Mouse (Mus musculus): ENCODE results near the gene Ppil4. TPM values are rescaled to one million over a fixed set of nuclear protein-coding genes. Genes with fewer than 3 reads are reported as not detected.

Gene Ppil4
- polyA plus RNA-seq, 1 experiment from 2014 or later = 33.9 TPM

GRCm38 (mm10) chr10:7832171-7832676, 39.5 kb downstream of the Ppil4 start, which contains the start of gene Zc3h12d:
Gene Zc3h12d, plus strand, starts transcription at chr10:7832470.
- Histone ChIP-seq H3K9me3 (no peaks in the 10 kb centered on the region), H3K9ac (peak within 1 kb of the TSS; percentile 24; the same call in 1 of the 2 replicates), H3K27me3 (replicated peaks) (no peaks in the 10 kb centered on the region), H3K4me1 (replicated peaks) (peaks cover 3% of the 10 kb centered on the region), H3K4me2 (replicated peaks) (peak within 1 kb of the TSS; percentile 60), H3K36me3 (no peaks in the 10 kb centered on the region), H3K4me3 (replicated peaks) (peak within 1 kb of the TSS; percentile 23), H3K27ac (peak within 1 kb of the TSS; percentile 63)
- ATAC-seq = peak; percentile 97
- 2% methylated on average over 15 of the region's 15 CpGs for WGBS

GRCm38 (mm10) chr10:7833377-7834165, 40.9 kb downstream of the Ppil4 start:
- H3K4me2 ChIP-seq (replicated peaks) = no peak overlapping the region
- no peak overlapping the region for H3K4me3 ChIP-seq (replicated peaks)
- no peaks in the 10 kb centered on the region for H3K36me3 ChIP-seq
- no peak overlapping the region for H3K27ac ChIP-seq
- H3K4me1 ChIP-seq (replicated peaks) = peaks cover 3% of the 10 kb centered on the region
- no peaks in the 10 kb centered on the region for H3K9me3 ChIP-seq
- no peak for ATAC-seq
- no peaks in the 10 kb centered on the region for H3K27me3 ChIP-seq (replicated peaks)
- no peak overlapping the region for H3K9ac ChIP-seq
- 81% methylated on average over 9 of the region's 9 CpGs for WGBS

GRCm38 (mm10) chr10:7834671-7835225, 42.1 kb downstream of the Ppil4 start:
- no peak for ATAC-seq
- 60% methylated on average over 10 of the region's 10 CpGs for WGBS
- H3K4me1 ChIP-seq (replicated peaks) = peaks cover 3% of the 10 kb centered on the region
- no peak overlapping the region for H3K27ac ChIP-seq
- no peak overlapping the region for H3K4me3 ChIP-seq (replicated peaks)
- no peaks in the 10 kb centered on the region for H3K27me3 ChIP-seq (replicated peaks)
- H3K4me2 ChIP-seq (replicated peaks) = no peak overlapping the region
- no peaks in the 10 kb centered on the region for H3K36me3 ChIP-seq
- H3K9me3 ChIP-seq = no peaks in the 10 kb centered on the region
- H3K9ac ChIP-seq = no peak overlapping the region

DNA sequence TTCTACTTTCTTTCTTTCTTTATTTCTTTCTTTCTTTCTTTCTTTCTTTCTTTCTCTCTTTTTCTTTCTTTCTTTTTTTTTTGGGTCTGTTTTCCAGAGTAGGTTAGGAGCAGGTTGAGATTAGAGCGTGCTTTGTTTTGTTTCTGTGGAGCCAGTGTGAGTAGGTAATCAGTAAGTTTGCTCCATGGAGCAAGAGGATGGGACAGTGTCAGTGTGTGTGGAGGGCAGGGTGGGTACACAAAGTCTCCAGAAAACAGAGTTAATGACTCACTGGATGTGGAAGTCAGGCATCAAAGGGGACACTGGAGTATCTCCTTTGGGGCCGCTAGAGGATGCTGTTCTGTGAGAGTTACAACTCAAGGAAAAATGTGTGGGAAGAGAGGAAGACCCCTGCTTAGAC, 44.2 kb downstream of the Ppil4 start:
- H3K9me3 ChIP-seq = no peaks in the 10 kb centered on the region
- 66% methylated on average over 2 of the region's 2 CpGs for WGBS
- H3K9ac ChIP-seq = no peak overlapping the region
- no peaks in the 10 kb centered on the region for H3K27me3 ChIP-seq (replicated peaks)
- no peak for ATAC-seq
- H3K36me3 ChIP-seq = no peaks in the 10 kb centered on the region
- peaks cover 6% of the 10 kb centered on the region for H3K4me1 ChIP-seq (replicated peaks)
- H3K4me2 ChIP-seq (replicated peaks) = no peak overlapping the region
- H3K27ac ChIP-seq = no peak overlapping the region
- H3K4me3 ChIP-seq (replicated peaks) = no peak overlapping the region

- H3K9ac ChIP-seq = no peak overlapping the region
- WGBS = 87% methylated on average over 8 of the region's 8 CpGs
Measured at GRCm38 (mm10) chr10:7837446-7837845, 44.8 kb downstream of the Ppil4 start.

DNA sequence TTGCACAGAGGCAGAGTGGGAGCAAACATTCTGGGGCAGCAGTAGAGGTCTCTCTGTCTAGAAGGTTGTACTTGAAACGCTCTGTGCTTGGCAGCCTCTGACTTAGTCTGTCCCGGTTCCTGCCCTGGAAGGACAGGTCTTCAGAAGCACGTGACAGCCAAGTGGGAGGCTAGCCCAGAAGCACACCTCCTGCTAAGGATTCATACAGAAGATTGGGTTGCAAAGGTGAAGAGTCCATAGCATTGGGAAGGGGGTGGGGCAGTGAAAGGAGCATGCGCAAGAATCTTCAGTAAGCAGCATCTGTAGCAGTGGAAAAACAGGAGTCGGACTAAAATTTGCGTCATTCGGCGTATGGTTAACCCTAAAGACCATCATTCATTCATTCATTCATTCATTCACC, 45.3 kb downstream of the Ppil4 start:
- H3K4me1 ChIP-seq (replicated peaks) = 0 out of 2 replicates have a peak, but pooled peaks cover 3% of the 10 kb centered on the region
- no peak overlapping the region for H3K4me3 ChIP-seq (replicated peaks)
- no peaks in the 10 kb centered on the region for H3K36me3 ChIP-seq
- no peak overlapping the region for H3K4me2 ChIP-seq (replicated peaks)
- no peak overlapping the region for H3K27ac ChIP-seq
- H3K9me3 ChIP-seq = no peaks in the 10 kb centered on the region
- no peak for ATAC-seq
- 90% methylated on average over 8 of the region's 8 CpGs for WGBS
- H3K9ac ChIP-seq = no peak overlapping the region
- no peaks in the 10 kb centered on the region for H3K27me3 ChIP-seq (replicated peaks)

More at GRCm38 (mm10) chr10:7837446-7837845, 44.8 kb downstream of the Ppil4 start:
- no peak overlapping the region for H3K4me2 ChIP-seq (replicated peaks)
- H3K9me3 ChIP-seq = no peaks in the 10 kb centered on the region
- no peak for ATAC-seq
- no peaks in the 10 kb centered on the region for H3K27me3 ChIP-seq (replicated peaks)
- peaks cover 3% of the 10 kb centered on the region for H3K4me1 ChIP-seq (replicated peaks)
- H3K4me3 ChIP-seq (replicated peaks) = no peak overlapping the region
- no peak overlapping the region for H3K27ac ChIP-seq
- no peaks in the 10 kb centered on the region for H3K36me3 ChIP-seq

GRCm38 (mm10) chr10:7838874-7839421, 46.3 kb downstream of the Ppil4 start:
- ATAC-seq = no peak
- Histone ChIP-seq H3K4me2 (replicated peaks) (no peak overlapping the region), H3K9me3 (no peaks in the 10 kb centered on the region), H3K27ac (no peak overlapping the region), H3K36me3 (no peaks in the 10 kb centered on the region), H3K4me3 (replicated peaks) (no peak overlapping the region), H3K4me1 (replicated peaks) (0 out of 2 replicates have a peak, but pooled peaks cover 3% of the 10 kb centered on the region), H3K27me3 (replicated peaks) (no peaks in the 10 kb centered on the region), H3K9ac (no peak overlapping the region)
- WGBS = 75% methylated on average over 5 of the region's 5 CpGs

DNA sequence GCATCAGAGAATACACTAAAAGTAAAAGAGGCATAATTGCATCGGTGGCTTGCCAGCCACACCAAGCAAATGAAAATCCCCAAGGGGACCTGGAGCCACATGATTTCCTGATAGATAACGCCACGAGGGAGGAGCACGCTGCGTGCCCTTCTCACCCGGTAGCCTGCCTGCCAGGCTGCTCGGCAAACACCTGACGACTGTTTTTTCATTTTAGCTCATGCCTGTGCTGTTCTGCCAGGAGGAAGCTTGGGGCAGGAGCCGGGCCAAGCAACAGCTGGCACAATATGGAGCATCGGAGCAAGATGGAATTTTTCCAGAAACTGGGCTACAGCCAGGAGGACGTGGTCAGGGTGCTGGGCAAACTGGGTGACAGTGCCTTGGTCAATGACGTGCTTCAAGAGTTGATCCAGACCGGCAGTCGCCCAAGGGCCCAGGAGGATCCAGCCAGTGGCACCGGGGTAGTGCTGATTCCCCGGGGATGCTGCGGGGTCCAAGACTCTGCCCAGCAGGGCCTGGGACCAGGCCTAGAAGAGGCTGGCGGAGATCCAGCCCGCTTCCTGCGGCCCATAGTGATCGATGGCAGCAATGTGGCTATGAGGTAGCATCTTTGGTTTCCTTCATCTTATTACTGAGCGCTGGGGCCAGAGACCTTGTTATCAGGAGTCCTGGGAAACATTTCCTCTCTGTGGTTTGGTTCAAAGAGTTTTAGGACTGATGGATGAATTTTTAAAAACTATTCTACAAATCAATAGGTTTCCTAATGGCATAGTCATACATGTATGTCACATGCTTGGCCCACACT, 47.1 kb downstream of the Ppil4 start:
- H3K36me3 ChIP-seq = no peaks in the 10 kb centered on the region
- no peak overlapping the region for H3K27ac ChIP-seq
- no peak overlapping the region for H3K4me3 ChIP-seq (replicated peaks)
- H3K27me3 ChIP-seq (replicated peaks) = no peaks in the 10 kb centered on the region
- no peak overlapping the region for H3K4me2 ChIP-seq (replicated peaks)
- ATAC-seq = no peak
- 84% methylated on average over 22 of the region's 22 CpGs for WGBS
- no peak overlapping the region for H3K9ac ChIP-seq
- 0 out of 2 replicates have a peak, but pooled peaks cover 3% of the 10 kb centered on the region for H3K4me1 ChIP-seq (replicated peaks)
- H3K9me3 ChIP-seq = no peaks in the 10 kb centered on the region

DNA sequence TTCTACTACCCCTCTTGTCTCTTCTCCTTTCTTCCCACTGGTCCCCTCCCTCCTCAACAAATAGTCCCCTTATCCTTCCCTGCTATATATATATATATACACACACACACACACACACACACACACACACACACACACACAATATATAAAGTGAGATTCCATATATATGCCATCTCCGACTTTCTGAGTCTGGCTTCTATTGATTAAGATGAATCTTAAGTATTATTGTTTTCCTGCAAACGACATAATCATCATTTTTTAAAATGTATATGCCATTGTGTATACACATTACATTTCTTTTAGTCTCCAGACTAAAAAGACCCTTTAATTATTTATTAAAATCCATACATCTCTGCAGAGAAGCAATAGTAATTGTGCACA, 47.7 kb downstream of the Ppil4 start:
- H3K27me3 ChIP-seq (replicated peaks) = no peaks in the 10 kb centered on the region
- H3K9ac ChIP-seq = no peak overlapping the region
- no peak overlapping the region for H3K27ac ChIP-seq
- no peaks in the 10 kb centered on the region for H3K9me3 ChIP-seq
- H3K4me2 ChIP-seq (replicated peaks) = no peak overlapping the region
- 85% methylated on average over 2 of the region's 2 CpGs for WGBS
- 0 out of 2 replicates have a peak, but pooled peaks cover 3% of the 10 kb centered on the region for H3K4me1 ChIP-seq (replicated peaks)
- H3K36me3 ChIP-seq = no peaks in the 10 kb centered on the region
- no peak for ATAC-seq
- H3K4me3 ChIP-seq (replicated peaks) = no peak overlapping the region

DNA sequence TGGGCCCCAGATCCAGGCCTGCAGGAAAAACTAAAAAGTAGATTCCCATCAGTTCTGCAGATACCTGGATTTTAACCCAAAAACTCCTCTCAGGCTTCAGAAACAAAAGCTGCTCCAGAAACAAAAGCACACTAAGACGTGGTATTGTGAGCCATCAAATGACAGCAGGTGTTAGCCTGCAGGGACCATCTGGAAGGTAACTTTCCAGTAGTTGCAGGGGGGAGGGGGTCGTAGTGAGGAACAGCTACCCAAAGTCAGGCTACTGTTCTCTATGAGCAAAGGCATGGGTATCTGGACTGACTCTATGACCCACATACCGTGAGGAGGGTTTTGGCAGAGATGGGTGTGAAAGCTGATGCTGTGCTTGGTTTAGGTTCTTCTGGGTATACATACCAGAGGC, 48.1 kb downstream of the Ppil4 start:
- WGBS = 65% methylated on average over 3 of the region's 3 CpGs
- Histone ChIP-seq H3K4me2 (replicated peaks) (no peak overlapping the region), H3K36me3 (no peaks in the 10 kb centered on the region), H3K27ac (no peak overlapping the region), H3K4me1 (replicated peaks) (0 out of 2 replicates have a peak, but pooled peaks cover 3% of the 10 kb centered on the region), H3K9ac (no peak overlapping the region), H3K9me3 (no peaks in the 10 kb centered on the region), H3K4me3 (replicated peaks) (no peak overlapping the region), H3K27me3 (replicated peaks) (no peaks in the 10 kb centered on the region)
- no peak for ATAC-seq

GRCm38 (mm10) chr10:7841571-7842080, 48.9 kb downstream of the Ppil4 start:
- ATAC-seq = peak; percentile 84
- Histone ChIP-seq H3K9ac (no peak overlapping the region), H3K4me1 (replicated peaks) (0 out of 2 replicates have a peak, but pooled peaks cover 3% of the 10 kb centered on the region), H3K4me3 (replicated peaks) (no peak overlapping the region), H3K27ac (no peak overlapping the region), H3K27me3 (replicated peaks) (no peaks in the 10 kb centered on the region), H3K9me3 (no peaks in the 10 kb centered on the region), H3K36me3 (no peaks in the 10 kb centered on the region), H3K4me2 (replicated peaks) (no peak overlapping the region)
- 47% methylated on average over 14 of the region's 14 CpGs for WGBS

All from intestine, embryonic 15.5 days (tissue).